Mouse (Mus musculus) forebrain, embryonic 13.5 days (tissue): ENCODE data around the gene Ubr3. TPM values are rescaled to one million over a fixed set of nuclear protein-coding genes. Genes with fewer than 3 reads are reported as not detected.
"Not testable (repeated sequence)": the region's sequence is repeated elsewhere in the genome, so short reads cannot be mapped to it uniquely, and the experiment has no call there.

Experiments
- ATAC-seq: fragments of 200-750 bp; cut with Nextera tagmentation; 2 replicates; pipeline ENCODE4 v1.8.0; 2017
- H3K27ac ChIP-seq: fragments of 300-500 bp; sonication (generic); 2 replicates; pipeline ENCODE4 v1.5.1; 2015; ENCODE audit warnings: inconsistent platforms, mild to moderate bottlenecking, moderate library complexity
- H3K27me3 ChIP-seq: fragments of 300-500 bp; sonication (generic); 2 replicates; pipeline ENCODE4 v1.6.1; 2015; ENCODE audit warnings: mild to moderate bottlenecking, inconsistent platforms
- H3K36me3 ChIP-seq: fragments of 300-500 bp; sonication (generic); 2 replicates; pipeline ENCODE4 v1.6.1; 2015; ENCODE audit warnings: mild to moderate bottlenecking, inconsistent platforms; ENCODE audit not compliant: poor library complexity, severe bottlenecking
- H3K4me1 ChIP-seq: fragments of 300-500 bp; sonication (generic); 2 replicates; pipeline ENCODE4 v1.6.1; 2015; ENCODE audit warnings: inconsistent platforms
- H3K4me2 ChIP-seq: fragments of 300-500 bp; sonication (generic); 2 replicates; pipeline ENCODE4 v1.6.1; 2015; ENCODE audit warnings: inconsistent platforms, mild to moderate bottlenecking, moderate library complexity
- H3K4me3 ChIP-seq: fragments of 300-500 bp; sonication (generic); 2 replicates; pipeline ENCODE4 v1.5.1; 2015; ENCODE audit warnings: mild to moderate bottlenecking, inconsistent platforms
- H3K9ac ChIP-seq: fragments of 300-500 bp; sonication (generic); 2 replicates; pipeline ENCODE4 v1.6.1; 2015; ENCODE audit warnings: mild to moderate bottlenecking, inconsistent platforms
- H3K9me3 ChIP-seq: fragments of 300-500 bp; sonication (generic); replicated peaks from 2 replicates; pipeline ENCODE4 v1.6.1; 2016; ENCODE audit warnings: inconsistent platforms
- WGBS: fragments of 180-500 bp; shearing (Covaris S2); methylation state at CpG from one replicate; pipeline ENCODE4 v1.1.7; 2015; 5-methylcytosine and 5-hydroxymethylcytosine counted together
- polyA plus RNA-seq: library from polyadenylated mRNA; unstranded; fragments of >200 nt; fragmentation: Nextera tagmentation; extraction: Ambion mirVana; gene quantifications from 2 replicates; pipeline ENCODE4 v1.2.1, GENCODE M21; 2015

Ubr3 gene
- polyA plus RNA-seq, 1 experiment from 2014 or later, result 14.2 TPM

- no peak overlapping the region for H3K9ac ChIP-seq
Observed at GRCm38 (mm10) chr2:69917301-69917700, 20.3 kb downstream of the Ubr3 start.

GRCm38 (mm10) chr2:69924943-69925342, 27.9 kb downstream of the Ubr3 start:
- ATAC-seq, result no peak
- Histone ChIP-seq H3K27me3 (no peaks in the 10 kb centered on the region), H3K4me3 (no peak overlapping the region), H3K9me3 (no peaks in the 10 kb centered on the region), H3K4me2 (no peak overlapping the region), H3K9ac (no peak overlapping the region), H3K4me1 (no peaks in the 10 kb centered on the region), H3K27ac (no peak overlapping the region), H3K36me3 (peaks cover 34% of the 10 kb centered on the region)
- 91% methylated on average over 3 of the region's 3 CpGs for WGBS

More at GRCm38 (mm10) chr2:69917301-69917700, 20.3 kb downstream of the Ubr3 start:
- Histone ChIP-seq H3K4me2 (no peak overlapping the region), H3K27me3 (no peaks in the 10 kb centered on the region), H3K4me3 (no peak overlapping the region), H3K27ac (no peak overlapping the region), H3K36me3 (peaks cover 30% of the 10 kb centered on the region), H3K9me3 (no peaks in the 10 kb centered on the region), H3K4me1 (no peaks in the 10 kb centered on the region)
- ATAC-seq, result no peak
- WGBS, result 89% methylated on average over 3 of the region's 3 CpGs

GRCm38 (mm10) chr2:69936331-69936730, 39.3 kb downstream of the Ubr3 start:
- no peak overlapping the region for H3K9ac ChIP-seq
- no peak for ATAC-seq
- H3K4me2 ChIP-seq, result no peak overlapping the region
- no peak overlapping the region for H3K4me3 ChIP-seq
- peaks cover 32% of the 10 kb centered on the region for H3K36me3 ChIP-seq
- WGBS, result 96% methylated on average over 5 of the region's 5 CpGs
- no peaks in the 10 kb centered on the region for H3K27me3 ChIP-seq
- no peaks in the 10 kb centered on the region for H3K4me1 ChIP-seq
- no peaks in the 10 kb centered on the region for H3K9me3 ChIP-seq
- H3K27ac ChIP-seq, result no peak overlapping the region

- Histone ChIP-seq H3K9ac (no peak overlapping the region), H3K27ac (no peak overlapping the region), H3K4me1 (no peaks in the 10 kb centered on the region), H3K4me3 (no peak overlapping the region), H3K4me2 (no peak overlapping the region), H3K27me3 (no peaks in the 10 kb centered on the region), H3K36me3 (peaks cover 31% of the 10 kb centered on the region), H3K9me3 (no peaks in the 10 kb centered on the region)
- 88% methylated on average over 4 of the region's 4 CpGs for WGBS
- ATAC-seq, result no peak
Observed at GRCm38 (mm10) chr2:69939226-69939625, 42.2 kb downstream of the Ubr3 start.

GRCm38 (mm10) chr2:69939649-69940048, 42.6 kb downstream of the Ubr3 start:
- Histone ChIP-seq H3K36me3 (peaks cover 28% of the 10 kb centered on the region), H3K4me2 (no peak overlapping the region), H3K9me3 (no peaks in the 10 kb centered on the region), H3K9ac (no peak overlapping the region), H3K27me3 (no peaks in the 10 kb centered on the region), H3K4me1 (no peaks in the 10 kb centered on the region), H3K4me3 (no peak overlapping the region), H3K27ac (no peak overlapping the region)
- WGBS, result 94% methylated on average over 5 of the region's 5 CpGs
- ATAC-seq, result no peak

GRCm38 (mm10) chr2:69941391-69942030, 44.5 kb downstream of the Ubr3 start:
- 95% methylated on average over 4 of the region's 4 CpGs for WGBS

GRCm38 (mm10) chr2:69952849-69953248, 55.8 kb downstream of the Ubr3 start:
- Histone ChIP-seq H3K27ac (no peak overlapping the region), H3K36me3 (peaks cover 49% of the 10 kb centered on the region), H3K9ac (no peak overlapping the region), H3K9me3 (no peaks in the 10 kb centered on the region), H3K4me2 (no peak overlapping the region), H3K4me1 (no peaks in the 10 kb centered on the region), H3K27me3 (no peaks in the 10 kb centered on the region), H3K4me3 (no peak overlapping the region)
- ATAC-seq, result no peak
- WGBS, result 89% methylated on average over 8 of the region's 8 CpGs

More at GRCm38 (mm10) chr2:69941391-69942030, 44.5 kb downstream of the Ubr3 start:
- Histone ChIP-seq H3K4me2 (no peak overlapping the region), H3K4me1 (no peaks in the 10 kb centered on the region), H3K9me3 (no peaks in the 10 kb centered on the region), H3K4me3 (no peak overlapping the region), H3K27me3 (no peaks in the 10 kb centered on the region), H3K9ac (no peak overlapping the region), H3K36me3 (peaks cover 16% of the 10 kb centered on the region), H3K27ac (no peak overlapping the region)
- ATAC-seq, result no peak

GRCm38 (mm10) chr2:69955635-69956034, 58.6 kb downstream of the Ubr3 start:
- peaks cover 37% of the 10 kb centered on the region for H3K36me3 ChIP-seq
- WGBS, result 45% methylated on average over 2 of the region's 2 CpGs
- H3K27me3 ChIP-seq, result no peaks in the 10 kb centered on the region
- no peak overlapping the region for H3K4me2 ChIP-seq
- H3K9ac ChIP-seq, result no peak overlapping the region
- H3K4me3 ChIP-seq, result no peak overlapping the region
- no peak for ATAC-seq
- H3K4me1 ChIP-seq, result no peaks in the 10 kb centered on the region
- no peak overlapping the region for H3K27ac ChIP-seq
- H3K9me3 ChIP-seq, result no peaks in the 10 kb centered on the region

- ATAC-seq, result no peak
- Histone ChIP-seq H3K4me2 (no peak overlapping the region), H3K4me1 (no peaks in the 10 kb centered on the region), H3K27me3 (no peaks in the 10 kb centered on the region), H3K4me3 (no peak overlapping the region), H3K36me3 (peaks cover 46% of the 10 kb centered on the region), H3K27ac (no peak overlapping the region), H3K9me3 (no peaks in the 10 kb centered on the region), H3K9ac (no peak overlapping the region)
- 90% methylated on average over 2 of the region's 2 CpGs for WGBS
Observed at GRCm38 (mm10) chr2:69957622-69958021, 60.6 kb downstream of the Ubr3 start.

GRCm38 (mm10) chr2:69974896-69975295, 77.8 kb downstream of the Ubr3 start:
- peaks cover 43% of the 10 kb centered on the region for H3K36me3 ChIP-seq
- WGBS, result 88% methylated on average over 2 of the region's 2 CpGs
- H3K4me3 ChIP-seq, result no peak overlapping the region
- H3K9ac ChIP-seq, result no peak overlapping the region
- H3K9me3 ChIP-seq, result no peaks in the 10 kb centered on the region
- H3K4me2 ChIP-seq, result no peak overlapping the region
- no peaks in the 10 kb centered on the region for H3K27me3 ChIP-seq
- no peak overlapping the region for H3K27ac ChIP-seq
- no peaks in the 10 kb centered on the region for H3K4me1 ChIP-seq
- no peak for ATAC-seq

- Histone ChIP-seq H3K36me3 (peaks cover 53% of the 10 kb centered on the region), H3K4me3 (no peak overlapping the region), H3K4me1 (no peaks in the 10 kb centered on the region), H3K9me3 (no peaks in the 10 kb centered on the region), H3K4me2 (no peak overlapping the region), H3K27ac (no peak overlapping the region), H3K27me3 (no peaks in the 10 kb centered on the region), H3K9ac (no peak overlapping the region)
- no peak for ATAC-seq
- 94% methylated on average over 6 of the region's 6 CpGs for WGBS
Observed at GRCm38 (mm10) chr2:69989224-69989623, 92.2 kb downstream of the Ubr3 start.

GRCm38 (mm10) chr2:69990647-69991046, 93.6 kb downstream of the Ubr3 start:
- Histone ChIP-seq H3K27me3 (no peaks in the 10 kb centered on the region), H3K27ac (no peak overlapping the region), H3K9me3 (no peaks in the 10 kb centered on the region), H3K36me3 (peaks cover 53% of the 10 kb centered on the region), H3K4me3 (no peak overlapping the region), H3K4me2 (no peak overlapping the region), H3K9ac (no peak overlapping the region), H3K4me1 (no peaks in the 10 kb centered on the region)
- WGBS, result 49% methylated on average over 2 of the region's 2 CpGs
- ATAC-seq, result no peak

GRCm38 (mm10) chr2:69994082-69994736, 97.2 kb downstream of the Ubr3 start:
- not testable (repeated sequence) for H3K27me3 ChIP-seq, H3K27ac ChIP-seq, H3K9ac ChIP-seq, H3K4me1 ChIP-seq, H3K4me3 ChIP-seq, H3K9me3 ChIP-seq, H3K4me2 ChIP-seq, ATAC-seq
- WGBS, result 91% methylated on average over 3 of the region's 3 CpGs
- peaks cover 49% of the 10 kb centered on the region for H3K36me3 ChIP-seq
